Mouse (Mus musculus): ENCODE results near the gene Lypd6b.

Lypd6b gene

DNA sequence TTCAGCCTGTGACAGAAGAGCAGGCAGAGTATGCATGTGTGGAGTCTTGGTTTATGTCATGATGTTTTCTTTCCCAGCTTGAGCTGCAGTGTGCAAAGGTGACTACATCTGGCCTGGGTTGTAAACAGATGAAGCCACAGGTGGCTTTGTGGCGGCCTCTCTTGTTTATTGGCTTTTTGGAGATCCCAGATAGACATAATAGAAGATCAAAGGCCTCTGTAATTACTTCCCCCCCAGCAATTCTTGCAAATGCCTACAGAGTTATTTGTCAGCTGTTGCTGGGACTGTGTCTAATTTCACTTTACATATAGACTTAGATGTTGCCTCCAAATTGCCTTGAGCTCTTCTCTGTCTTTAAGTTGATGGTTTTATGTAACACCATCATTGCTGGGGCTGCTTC is 38.1 kb downstream of the Lypd6b start:
- no peak for DNase-seq

DNA sequence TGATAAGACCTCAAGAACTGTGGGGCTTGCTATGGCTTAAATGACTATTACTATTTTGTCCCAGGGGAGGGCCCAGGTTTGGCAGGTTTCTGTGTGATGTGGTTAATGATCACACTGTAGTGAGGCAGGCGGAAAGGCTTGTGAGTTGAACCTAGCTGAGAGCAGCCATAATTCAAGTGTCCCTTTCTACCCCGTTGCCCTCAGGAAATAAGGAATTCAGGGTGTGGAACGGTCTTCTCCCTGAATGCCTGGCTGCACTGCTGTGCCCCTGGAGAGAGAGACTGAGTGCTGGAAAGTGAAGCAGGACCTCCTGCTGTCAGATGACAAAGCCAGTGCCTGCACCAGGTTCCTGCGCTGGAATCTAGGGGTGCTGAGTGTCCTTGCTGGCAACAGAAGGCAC is 40.3 kb downstream of the Lypd6b start:
- no peak for DNase-seq

DNA sequence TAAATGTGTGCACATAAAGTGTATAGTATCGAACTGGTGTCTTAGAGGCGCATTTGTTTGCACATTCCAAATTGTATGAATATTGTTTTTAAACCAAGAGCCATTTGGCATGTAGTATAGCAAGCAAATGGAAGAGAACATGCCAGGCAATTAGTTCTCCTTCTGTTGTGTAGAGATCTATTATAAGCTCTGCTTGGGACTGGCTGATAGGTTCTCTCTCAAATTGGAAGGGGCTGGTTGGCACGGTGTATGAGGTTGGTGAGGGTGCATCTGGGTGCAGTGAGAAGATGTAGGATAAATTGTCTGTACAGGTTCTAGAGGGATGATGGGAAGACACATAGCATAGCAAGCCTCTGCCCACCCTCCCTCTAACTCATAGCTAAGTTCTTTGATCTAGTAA is 42.9 kb downstream of the Lypd6b start:
- DNase-seq = no peak

DNA sequence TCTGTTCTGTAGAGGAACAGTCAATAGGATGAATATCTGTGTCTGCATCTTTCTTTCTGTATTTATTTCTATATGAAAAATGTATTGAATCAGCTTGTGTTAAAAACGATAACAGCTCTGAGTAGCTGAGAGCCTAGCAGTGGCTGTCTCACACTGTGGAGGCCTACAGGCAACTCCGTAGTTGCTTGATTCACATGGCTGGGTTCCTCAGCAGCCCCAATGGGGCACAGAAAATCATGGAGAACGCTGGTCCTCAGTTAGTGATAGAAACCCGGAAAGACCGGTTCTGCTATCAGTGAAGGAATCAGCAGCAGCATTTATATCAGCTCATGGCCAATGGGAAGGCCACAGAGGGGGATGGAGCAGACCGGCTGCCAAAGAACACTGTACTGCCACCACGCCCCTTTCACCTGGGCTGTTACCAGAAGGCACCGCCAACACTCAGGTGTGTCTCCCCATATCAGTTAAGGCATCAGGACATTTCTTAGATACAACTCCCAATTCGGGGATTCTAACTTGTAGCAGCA is 44.9 kb downstream of the Lypd6b start:
- no peak for DNase-seq

DNA sequence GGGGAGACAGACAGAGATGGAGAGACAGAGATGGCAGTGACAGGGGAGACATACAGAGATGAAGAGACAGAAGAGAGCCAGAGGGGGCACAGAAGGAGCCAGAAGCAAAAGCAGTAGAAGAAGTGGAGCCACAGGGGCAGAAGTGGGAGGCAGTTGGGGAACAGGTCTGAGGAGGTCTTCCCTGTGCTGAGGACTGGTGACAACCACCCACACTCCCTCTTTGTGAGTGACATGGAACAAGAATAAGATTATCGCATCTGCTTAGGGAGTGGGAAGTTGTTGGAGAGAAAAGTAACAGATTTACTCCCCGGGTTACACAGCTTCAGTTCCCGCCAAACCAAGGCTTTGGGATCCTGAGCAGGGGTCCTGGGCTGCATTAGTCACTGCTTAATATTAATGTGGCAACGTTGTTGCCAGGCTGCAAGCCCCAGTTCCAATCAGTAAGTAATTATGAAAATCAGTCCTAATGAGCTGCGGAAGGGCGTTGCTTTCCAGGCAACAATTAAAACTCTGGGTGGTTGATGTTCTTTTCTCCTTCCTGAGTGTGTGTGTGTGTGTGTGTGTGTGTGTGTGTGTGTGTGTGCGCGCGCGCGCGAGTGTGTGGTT is 50.1 kb downstream of the Lypd6b start:
- peak; percentile 3 for DNase-seq

DNA sequence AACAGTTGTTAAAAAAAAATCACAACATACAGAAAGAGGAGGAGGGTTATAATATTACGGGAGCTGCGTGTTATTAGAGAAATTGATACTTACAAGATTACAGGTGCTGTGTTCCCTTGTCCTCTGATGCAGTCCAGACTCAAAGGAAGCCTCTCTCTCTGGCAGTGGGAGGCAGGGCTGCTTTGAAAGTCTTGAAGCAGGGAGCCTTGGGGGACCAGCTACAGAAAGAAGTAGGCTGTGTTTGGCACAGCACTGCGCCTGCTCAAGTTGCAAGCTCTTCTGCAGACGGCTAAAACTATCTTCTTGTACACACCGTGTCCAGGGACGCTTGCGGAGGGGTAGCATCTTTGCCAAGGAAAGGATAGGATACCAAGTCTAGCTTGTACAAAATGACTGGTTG is 51.1 kb downstream of the Lypd6b start:
- DNase-seq = peak; percentile 63

DNA sequence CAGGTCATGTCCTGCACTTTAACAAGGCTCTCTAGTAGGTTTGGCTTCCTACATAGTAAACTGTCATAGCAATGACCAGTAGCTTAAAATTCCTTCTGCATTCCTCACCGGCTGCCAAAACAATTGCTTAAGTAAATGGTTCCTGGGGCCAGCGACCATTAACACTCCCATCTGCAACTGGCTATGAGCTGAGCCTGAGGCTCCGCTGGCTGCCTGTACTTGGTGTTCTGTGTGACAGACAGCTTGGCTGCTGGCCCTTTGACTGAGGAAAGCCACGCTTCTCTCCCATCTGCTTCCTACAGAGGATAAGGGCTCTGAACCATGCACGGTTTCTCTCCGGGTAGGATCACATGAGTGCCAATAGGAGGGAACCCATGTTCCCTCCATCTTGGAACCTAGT is 53.1 kb downstream of the Lypd6b start:
- no peak for DNase-seq

DNA sequence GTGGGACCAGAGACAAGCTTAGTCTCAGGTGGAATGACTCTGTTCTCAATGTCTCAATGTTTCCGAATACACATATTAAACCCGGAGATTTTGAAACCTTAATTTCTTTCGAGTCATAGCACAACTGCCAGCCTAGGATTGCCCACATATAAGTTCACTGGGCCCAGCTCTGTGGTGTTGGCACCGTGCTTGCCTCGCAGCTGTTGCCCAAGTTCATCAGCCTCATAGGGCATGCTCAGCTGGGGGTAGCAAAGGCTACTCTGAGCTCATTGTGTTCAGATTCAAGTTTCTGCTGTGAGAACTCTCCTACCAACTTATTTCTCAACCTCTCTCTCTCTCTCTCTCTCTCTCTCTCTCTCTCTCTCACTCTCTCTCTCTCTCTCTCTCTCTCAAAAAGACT is 53.6 kb downstream of the Lypd6b start:
- no peak for DNase-seq

DNA sequence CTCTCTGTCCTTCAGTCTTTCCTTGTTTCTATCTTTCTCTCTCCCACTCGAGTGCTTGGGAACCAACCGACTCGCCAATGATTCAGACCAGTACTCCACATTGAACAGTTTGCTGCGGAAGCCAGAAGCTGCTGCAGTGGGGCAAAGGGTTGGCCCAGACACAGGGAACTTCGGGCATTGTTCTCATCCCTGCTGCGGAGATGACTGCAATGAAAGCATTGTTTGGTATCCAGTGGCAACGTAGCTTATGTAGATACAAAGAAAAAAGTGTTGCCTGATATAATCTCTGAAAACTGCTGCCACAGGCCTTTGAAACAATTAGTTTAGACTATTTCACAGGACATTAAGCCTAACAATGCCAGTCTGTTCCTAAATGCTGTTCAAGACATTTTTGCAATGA is 57.6 kb downstream of the Lypd6b start:
- no peak for DNase-seq

DNA sequence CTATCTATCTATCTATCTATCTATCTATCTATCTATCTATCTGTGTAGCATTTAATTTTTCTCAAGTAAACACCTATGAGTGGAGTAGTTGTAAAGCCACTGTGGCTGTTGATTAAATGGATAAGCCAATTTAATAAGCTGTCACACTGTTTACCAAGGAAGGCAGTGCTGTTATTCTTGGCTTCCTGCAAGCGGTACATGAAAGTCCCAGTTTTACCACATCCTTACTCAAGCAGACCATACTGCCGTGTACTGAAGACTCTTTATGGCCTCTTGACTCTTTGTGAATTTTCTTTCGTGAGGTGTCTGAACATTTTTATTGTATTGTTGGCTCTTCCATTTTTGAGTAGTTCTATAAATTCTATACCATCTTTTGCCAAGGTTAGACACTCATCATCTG is 58.6 kb downstream of the Lypd6b start:
- no peak for DNase-seq

DNA sequence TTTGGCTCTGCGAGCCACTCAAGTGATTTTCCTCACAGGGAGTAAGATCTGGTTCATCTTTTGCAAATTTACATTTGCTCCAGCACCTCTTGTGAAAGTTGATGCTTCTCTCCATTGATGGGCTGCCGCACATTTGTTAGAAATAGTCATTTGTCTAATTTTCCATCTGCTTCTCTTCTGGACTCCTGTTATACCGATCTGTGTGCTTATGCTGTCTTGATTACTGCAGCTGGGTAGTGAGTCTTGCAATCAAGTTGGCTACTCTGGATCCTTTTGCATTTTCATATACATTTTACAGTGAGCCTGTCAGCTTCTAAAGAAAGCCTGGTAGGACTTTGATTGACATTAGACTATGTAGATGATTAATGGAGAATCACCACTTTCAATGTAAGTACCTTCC is 59.4 kb downstream of the Lypd6b start:
- DNase-seq = no peak

DNA sequence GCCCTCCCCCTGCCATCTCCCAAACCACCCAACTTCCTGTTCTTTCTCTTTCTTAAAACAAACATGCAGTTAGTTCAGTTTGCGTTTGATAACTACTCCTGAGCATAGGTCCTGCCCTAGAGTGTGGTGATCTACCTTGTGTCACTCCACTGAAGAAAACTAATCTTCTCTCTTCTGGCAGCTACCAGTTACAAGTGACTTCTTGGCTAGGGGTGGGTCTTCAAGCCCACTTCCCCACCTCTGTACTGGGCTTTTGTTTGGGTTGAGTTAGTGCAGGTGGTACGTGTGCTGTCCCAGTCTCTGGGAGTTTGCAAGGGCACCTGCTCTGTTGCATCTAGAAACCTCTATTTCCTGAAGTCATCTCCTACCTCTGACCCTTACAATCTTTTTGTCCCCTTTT is 60.3 kb downstream of the Lypd6b start:
- no peak for DNase-seq

DNA sequence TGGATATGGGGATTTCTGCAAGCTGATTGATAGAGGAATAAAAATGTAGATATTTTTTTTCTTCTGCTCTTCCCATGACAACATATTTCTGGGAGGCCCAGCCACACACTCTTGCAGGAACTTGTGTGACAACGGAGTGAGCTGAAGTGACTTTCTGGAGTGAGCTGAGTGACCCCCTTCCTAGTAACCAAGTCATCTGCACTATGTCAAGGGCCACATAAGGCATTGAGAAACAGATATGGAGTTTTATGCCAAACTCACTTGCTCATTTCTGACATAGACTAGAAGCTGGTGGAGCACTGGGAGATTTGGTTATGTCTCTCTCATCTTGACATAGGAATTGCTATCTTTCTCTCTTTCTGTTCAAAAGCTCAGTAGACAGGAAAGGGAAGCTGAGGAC is 62.3 kb downstream of the Lypd6b start:
- DNase-seq = no peak

DNA sequence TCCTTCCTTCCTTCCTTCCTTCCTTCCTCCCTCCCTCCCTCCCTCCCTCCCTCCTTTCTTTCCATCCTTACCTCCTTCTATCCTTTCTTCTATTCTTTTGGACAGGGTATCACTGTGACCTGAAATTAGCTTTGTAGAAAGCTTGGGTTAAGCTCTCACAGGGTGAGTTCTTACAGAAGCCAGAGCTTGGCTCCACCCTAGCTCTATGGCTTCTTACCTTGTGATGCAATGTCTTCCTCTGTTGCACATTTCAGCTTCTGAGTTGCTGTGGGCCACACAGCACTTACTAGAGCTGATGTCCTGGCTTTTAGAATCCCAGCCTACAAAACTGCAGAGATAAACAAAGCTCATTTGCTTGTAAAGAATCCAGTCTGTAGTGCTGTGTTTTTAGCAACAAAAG is 64.5 kb downstream of the Lypd6b start:
- DNase-seq = no peak

DNA sequence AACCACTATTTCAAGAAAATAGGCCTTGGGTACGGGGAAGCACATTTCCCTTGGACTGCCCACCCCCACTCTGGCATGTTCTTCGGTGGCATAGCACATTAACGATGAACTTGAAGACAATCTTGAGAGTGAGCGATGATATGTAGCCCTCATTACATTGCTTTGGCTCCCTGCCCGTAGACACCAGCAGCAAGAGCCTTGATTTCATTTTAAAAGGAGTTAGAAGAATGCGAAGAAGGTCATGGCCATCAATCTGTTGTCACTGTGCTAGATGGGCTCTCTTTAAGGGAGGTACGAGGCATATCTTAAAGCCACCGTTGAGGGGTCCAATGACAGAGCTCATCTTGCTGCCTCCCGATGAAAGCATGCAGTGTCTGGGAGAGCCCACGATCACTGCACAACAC is 68.7 kb downstream of the Lypd6b start:
- DNase-seq = no peak

DNA sequence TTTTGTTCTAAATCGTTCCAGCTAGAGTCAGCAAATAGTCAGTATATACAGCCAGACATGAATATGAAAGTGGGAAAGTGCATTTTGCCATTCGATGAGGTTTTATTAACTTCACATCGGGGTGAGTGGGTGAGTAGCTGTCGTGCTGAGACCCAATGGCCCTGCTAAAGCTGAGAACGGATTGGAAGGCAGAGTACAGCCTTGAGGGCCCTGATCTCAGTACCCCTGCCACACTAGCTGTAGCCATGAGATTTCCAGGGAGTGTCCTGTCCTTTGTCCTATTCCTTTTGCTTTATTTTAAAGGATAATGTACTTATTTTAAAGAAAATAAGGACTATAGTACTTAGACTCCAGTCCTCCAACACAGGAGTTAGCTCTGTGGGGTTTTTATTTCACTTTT is 69.1 kb downstream of the Lypd6b start:
- DNase-seq = no peak

DNA sequence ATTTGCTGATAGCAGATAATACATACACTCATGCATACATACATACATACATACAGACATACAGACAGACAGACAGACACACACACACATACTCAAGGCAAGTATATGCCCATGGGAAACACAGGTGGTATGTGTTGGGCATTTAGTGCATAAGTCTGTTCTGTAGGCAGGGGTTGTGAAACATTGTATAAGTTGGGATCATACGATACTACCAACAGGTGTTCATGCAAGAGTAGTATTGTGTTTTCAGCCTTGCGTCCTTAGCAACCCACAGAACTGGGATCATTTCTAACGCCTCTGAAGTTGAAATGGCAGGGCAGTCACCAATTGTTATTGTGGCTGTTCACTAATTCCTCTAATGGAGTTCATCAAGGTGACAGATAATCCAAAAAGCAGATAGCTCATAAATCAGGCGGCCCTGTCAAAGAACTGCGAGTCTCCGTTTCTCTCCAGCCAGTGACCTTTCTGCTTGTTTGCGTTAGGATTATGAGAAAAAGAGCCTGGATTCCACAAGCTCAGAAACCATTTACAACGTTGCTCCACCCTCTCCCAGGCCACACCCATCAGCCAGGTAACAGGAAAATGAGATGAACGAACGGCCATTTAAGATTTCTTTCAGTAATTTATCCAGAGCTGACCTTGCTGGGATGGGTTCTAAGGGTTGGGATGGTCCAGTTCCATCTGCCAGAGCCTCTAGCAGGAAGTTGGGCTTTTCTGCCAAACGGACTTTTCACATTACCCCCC is 72.9 kb downstream of the Lypd6b start:
- DNase-seq = no peak

DNA sequence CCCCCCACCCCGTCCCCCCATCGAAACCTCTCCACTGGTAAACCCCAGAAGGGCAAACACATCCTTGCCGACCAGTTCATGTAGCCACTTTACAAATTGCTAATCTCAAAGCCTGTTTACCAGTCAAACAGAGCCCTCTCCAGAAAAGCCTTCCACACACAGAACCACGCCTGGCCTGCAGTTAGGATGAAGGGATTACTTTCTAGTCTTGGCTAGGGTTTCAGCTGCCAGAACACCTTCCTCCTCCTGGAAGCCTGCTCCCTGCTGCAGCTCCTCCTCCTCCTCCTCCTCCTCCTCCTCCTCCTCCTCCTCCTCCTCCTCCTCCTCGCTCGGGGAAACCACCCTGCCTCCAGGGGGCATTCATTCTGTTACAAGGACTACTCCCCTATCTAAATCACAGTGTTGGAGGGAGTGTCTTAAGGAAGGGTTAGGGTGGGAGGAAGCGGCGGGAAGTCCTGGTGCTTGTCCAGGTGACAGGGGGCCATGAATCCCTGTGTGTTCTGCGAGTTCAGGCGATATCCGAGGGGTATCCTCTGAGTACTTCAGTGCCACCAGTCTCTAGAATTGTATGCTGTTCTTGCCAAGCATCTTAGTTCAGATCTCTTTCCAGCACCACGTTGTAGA is 73.6 kb downstream of the Lypd6b start:
- no peak for DNase-seq

DNA sequence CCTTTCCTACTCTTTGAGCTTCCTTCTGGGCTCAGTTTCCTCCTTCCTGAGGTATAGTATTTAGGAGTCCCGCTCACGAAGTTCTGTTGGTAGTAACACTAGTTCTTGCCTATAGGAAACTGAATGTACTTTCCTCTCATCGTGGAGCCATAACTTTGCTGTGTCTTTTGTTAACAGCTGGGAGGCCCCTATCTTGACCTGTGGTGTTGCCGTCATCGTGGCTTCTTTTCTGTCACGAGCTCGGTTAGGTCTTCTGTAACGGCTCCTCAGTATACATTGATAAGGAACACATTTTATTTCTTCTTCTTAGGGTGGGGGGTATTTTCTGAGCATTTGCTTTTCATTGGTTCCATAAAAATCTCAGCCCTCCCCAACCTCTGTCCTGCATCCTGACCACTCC is 74.2 kb downstream of the Lypd6b start:
- DNase-seq = no peak

DNA sequence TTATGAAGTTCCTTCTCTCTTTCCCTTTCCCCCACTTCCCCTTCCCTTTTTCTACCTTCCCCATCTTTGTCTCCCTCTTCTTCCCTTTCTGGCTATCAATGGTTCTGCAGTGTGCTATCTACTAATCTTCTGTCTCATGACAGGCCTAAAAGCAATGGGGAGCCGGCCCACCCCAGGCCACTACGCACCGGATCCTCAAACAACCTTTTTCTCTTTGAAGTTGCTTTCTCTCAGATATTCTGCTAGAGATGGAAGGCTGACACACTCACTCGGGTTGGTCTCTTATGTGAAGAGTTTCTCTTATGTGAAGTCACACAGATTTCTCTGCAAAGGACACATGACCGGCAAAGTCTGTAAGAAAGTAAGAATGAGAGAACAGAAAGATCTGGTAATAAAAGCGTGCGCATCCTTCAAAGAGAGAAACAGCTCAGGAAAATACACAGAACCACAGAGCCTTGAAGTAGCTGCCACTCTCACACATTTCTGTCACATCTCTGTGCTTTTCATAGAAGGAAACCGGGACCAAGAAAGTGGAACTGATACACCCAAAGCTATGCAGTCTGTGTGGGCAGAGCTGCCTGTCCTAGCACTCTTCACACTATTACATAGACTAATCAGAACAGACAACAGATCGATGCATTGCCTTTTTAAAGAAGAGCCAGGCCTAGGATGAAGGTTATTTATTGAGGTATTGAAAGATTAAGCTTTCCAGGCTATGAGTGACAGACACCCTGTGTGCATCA is 80.8 kb downstream of the Lypd6b start:
- DNase-seq = no peak

DNA sequence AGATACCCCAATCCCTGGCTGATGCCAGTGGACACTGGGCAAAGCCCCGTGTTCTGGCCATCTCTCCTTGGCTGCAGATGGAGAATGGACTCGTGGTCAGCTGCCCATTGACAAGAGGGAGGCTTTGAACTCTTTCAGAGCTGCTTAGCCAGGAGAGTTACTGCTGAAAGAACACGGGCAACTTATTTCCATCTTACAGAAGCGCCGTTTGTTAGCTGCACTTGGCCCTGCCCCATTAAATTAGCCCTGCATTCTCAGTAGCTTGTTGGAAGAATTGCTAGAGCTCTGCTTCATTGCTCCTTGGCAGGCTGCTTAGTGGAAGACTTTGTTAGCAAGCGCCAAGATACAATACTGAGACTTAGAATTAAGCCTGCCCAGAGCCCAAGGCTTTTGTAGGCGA is 81.6 kb downstream of the Lypd6b start:
- DNase-seq = peak; percentile 35

DNA sequence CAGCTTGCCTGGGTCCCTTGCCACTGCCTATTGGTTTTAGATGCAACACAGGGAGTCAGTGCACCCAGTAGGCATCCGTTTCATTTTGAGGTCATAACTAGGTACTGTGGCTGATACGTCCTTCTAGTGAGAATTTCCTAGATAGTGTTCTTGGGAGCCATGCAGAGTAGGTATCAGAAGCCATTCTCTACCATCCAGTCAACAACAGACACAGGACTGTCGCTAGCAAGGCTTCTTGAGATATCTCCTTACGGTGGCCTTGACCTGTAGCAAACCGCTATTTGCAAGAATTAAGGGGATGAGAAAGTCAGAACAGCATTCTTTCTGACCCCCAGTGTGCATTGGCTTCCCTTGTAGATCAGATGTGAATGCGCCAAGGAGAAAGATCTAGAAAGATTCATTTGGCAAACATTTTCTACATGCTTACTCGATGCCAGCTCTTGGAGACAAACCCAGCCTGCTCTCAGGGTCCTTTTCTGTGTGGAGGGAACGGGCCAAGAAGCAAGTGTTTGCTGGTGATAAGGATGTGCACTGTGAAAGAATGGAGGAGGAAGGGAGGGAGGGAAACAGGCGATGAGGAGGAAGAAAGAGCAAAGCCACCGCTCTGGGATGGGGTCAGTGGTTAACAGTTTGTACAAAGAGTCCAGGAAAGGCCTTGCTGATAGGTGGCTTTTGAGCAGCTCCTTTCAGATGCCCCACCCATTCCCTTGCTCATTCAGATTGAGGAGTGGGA is 82.5 kb downstream of the Lypd6b start:
- DNase-seq = no peak

DNA sequence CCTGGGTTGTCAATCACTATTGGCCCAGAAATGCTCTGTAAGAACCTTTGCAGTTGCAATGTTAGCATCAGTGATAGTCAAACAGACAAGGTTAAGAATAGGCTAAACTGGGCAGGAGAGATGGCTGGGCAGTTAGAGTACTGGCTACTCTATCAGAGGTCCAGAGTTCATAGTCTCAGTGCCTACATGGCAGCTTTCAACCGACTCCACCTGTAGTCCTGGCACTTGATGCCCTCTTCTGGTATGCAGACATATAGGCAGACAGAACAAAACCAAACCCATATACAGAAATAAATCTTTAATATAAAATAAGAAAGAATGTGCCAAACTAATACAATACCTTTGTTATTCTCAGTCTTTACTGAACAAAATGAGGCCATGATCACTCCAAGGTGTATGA is 83.5 kb downstream of the Lypd6b start:
- DNase-seq = no peak
